Mouse (Mus musculus): ENCODE results near the gene Mcrip1.

- TF ChIP-seq TAL1 (IDR thresholded peaks at IDR 0.05; ENCODE audit: low read length) (no peak), GATA1 (IDR thresholded peaks at IDR 0.05; ENCODE audit: low read length) (no peak)
Measured at GRCm38 (mm10) chr11:120547469-120547868, 2.1 kb downstream of the Mcrip1 start.

Data from erythroblast, embryonic 14.5 days (primary cell).